Mouse (Mus musculus) cerebellum, adult 2 months (tissue): Measurements from ENCODE around the gene St8sia1. TPM values are rescaled to one million over a fixed set of nuclear protein-coding genes. Genes with fewer than 3 reads are reported as not detected.

Experiments
- DNase-seq, 2 experiments: peaks; one replicate each; pipeline ENCODE4 v3.0.0; 2021
- H3K27ac ChIP-seq: fragments of 200-500 bp; 2 replicates; pipeline ENCODE4 v1.5.1; 2012; ENCODE audit warnings: low read length, control low read depth, inconsistent platforms; ENCODE audit not compliant: insufficient read depth
- H3K27me3 ChIP-seq: fragments of 200-500 bp; 2 replicates; pipeline ENCODE4 v1.6.1; 2012; ENCODE audit warnings: inconsistent platforms, mild to moderate bottlenecking, low read length, moderate library complexity; ENCODE audit not compliant: control insufficient read depth, insufficient read depth
- H3K4me1 ChIP-seq: fragments of 200-500 bp; 2 replicates; pipeline ENCODE4 v1.6.1; 2011; ENCODE audit warnings: low read length; ENCODE audit not compliant: control insufficient read depth, insufficient read depth
- H3K4me3 ChIP-seq: fragments of 200-500 bp; replicated peaks from 2 replicates; pipeline ENCODE3; 2011; ENCODE audit warnings: mild to moderate bottlenecking, low read depth, low read length, control low read depth; ENCODE audit not compliant: insufficient read depth
- CTCF ChIP-seq: fragments of 200-500 bp; IDR thresholded peaks from 2 replicates; pipeline ENCODE4 v1.5.1; 2011; ENCODE audit warnings: low read depth, mild to moderate bottlenecking, control low read depth, low read length, moderate library complexity, borderline replicate concordance; ENCODE audit not compliant: insufficient read depth
- POLR2A ChIP-seq: fragments of 200-500 bp; IDR thresholded peaks from 2 replicates; pipeline ENCODE4 v1.6.1; 2011; ENCODE audit warnings: low read length, control low read depth, borderline replicate concordance; ENCODE audit not compliant: insufficient read depth
- WGBS: fragments of 180-500 bp; shearing (Covaris S2); methylation state at CpG from one replicate; pipeline ENCODE4 v1.1.7; 2018; 5-methylcytosine and 5-hydroxymethylcytosine counted together
- polyA plus RNA-seq: library from polyadenylated mRNA; depleted of rRNA; stranded (reverse); fragments of >200 nt; gene quantifications from 2 replicates; pipeline ENCODE4 v1.2.3, GENCODE M21; 2012

The St8sia1 gene
- polyA plus RNA-seq, 1 experiment = 22.2 TPM

GRCm38 (mm10) chr6:142867471-142868055 lies 96.7 kb downstream of the St8sia1 start:
- Histone ChIP-seq H3K27ac (peak overlapping the region; percentile 26; the same call in 1 of the 2 replicates), H3K4me1 (peaks cover 11% of the 10 kb centered on the region; the same call in 1 of the 2 replicates), H3K4me3 (no peak overlapping the region), H3K27me3 (no peaks in the 10 kb centered on the region)
- peak; percentile 50 to 58 for DNase-seq
- no peak for TF ChIP-seq CTCF
- no peak for TF ChIP-seq POLR2A
- 2% methylated on average over 9 of the region's 9 CpGs for WGBS

DNA sequence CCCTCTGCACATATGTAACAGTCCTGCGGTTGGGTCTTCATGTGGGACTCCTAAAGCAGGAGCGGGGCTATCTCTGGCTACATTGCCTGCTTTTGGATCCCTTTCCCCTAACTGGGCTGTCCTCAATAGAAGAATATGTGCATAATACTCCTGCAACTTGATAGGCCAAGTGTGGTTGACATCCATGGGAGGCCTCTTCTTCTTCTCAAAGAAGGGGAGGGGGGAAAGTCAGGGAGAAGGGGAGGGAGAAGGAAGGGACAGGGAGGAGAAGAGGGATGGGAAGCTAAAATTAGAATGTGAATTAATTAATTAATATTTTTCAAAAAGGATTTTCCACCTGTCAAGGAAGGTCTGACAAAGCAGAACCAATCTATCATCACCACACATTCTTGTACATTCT lies 97.2 kb downstream of the St8sia1 start:
- 84% methylated on average over 2 of the region's 2 CpGs for WGBS

DNA sequence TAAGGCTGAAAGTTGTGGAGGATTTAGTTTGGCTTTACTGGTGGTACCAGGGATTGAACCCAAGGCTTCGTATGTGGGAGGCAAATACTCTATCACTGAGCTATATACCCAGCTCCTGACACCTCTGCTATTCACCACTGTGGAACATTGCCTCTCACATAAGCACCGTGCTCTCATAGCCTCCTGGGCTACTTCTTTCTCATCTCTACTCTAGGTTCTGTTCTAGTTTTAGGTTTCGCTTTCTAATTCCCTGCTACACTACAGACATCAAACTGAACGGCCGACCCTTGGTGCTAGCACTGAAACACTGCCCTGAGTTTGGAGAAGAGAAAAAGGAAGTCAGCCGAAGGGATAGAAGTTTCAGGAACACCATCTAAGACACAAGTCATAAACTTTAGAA lies 99.1 kb downstream of the St8sia1 start:
- TF ChIP-seq POLR2A (no peak), CTCF (no peak)
- DNase-seq = no peak
- H3K4me1 ChIP-seq = peaks cover 11% of the 10 kb centered on the region; the same call in 1 of the 2 replicates
- no peak overlapping the region for H3K4me3 ChIP-seq
- 94% methylated on average over 6 of the region's 6 CpGs for WGBS
- no peak overlapping the region for H3K27ac ChIP-seq
- H3K27me3 ChIP-seq = no peaks in the 10 kb centered on the region

More for the DNA sequence above, 97.2 kb downstream of the St8sia1 start:
- H3K27me3 ChIP-seq = no peaks in the 10 kb centered on the region
- no peak for DNase-seq
- peaks cover 11% of the 10 kb centered on the region; the same call in 1 of the 2 replicates for H3K4me1 ChIP-seq
- TF ChIP-seq POLR2A (no peak), CTCF (no peak)
- no peak overlapping the region for H3K4me3 ChIP-seq
- no peak overlapping the region for H3K27ac ChIP-seq

GRCm38 (mm10) chr6:142863881-142864280 lies 100.4 kb downstream of the St8sia1 start:
- TF ChIP-seq CTCF (no peak), POLR2A (no peak)
- no peak overlapping the region for H3K27ac ChIP-seq
- H3K4me3 ChIP-seq = no peak overlapping the region
- 95% methylated on average over 4 of the region's 4 CpGs for WGBS
- DNase-seq = no peak
- peaks cover 11% of the 10 kb centered on the region; the same call in 1 of the 2 replicates for H3K4me1 ChIP-seq
- no peaks in the 10 kb centered on the region for H3K27me3 ChIP-seq

GRCm38 (mm10) chr6:142862265-142862664 lies 102.0 kb downstream of the St8sia1 start:
- H3K27ac ChIP-seq = no peak overlapping the region
- no peaks in the 10 kb centered on the region for H3K27me3 ChIP-seq
- no peak overlapping the region for H3K4me3 ChIP-seq
- WGBS = 95% methylated on average over 3 of the region's 3 CpGs
- TF ChIP-seq CTCF (no peak), POLR2A (no peak)
- no peak for DNase-seq
- H3K4me1 ChIP-seq = peaks cover 8% of the 10 kb centered on the region; the same call in 1 of the 2 replicates

DNA sequence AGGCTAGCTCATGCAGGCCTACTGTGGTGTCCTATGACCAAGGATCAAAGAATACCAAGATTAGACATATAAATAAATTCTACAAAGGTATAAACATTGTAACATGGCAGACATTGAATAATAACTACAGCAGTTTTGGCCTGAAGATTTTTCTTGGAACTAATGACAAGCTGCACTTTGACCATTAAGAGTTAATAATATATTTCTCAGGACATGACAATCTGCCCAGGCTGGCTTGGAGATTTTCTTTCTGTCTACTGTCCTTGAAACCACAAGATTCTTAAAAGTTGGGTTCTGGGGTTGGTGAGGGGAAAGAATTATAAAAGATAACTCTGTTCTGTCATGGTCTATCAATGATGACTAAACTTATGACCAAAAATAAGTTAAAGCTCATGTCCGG lies 103.9 kb downstream of the St8sia1 start:
- WGBS = 88% methylated on average over 1 of the region's 1 CpGs
- TF ChIP-seq CTCF = no peak
- TF ChIP-seq POLR2A = no peak
- no peak overlapping the region for H3K4me3 ChIP-seq

GRCm38 (mm10) chr6:142859946-142860345 lies 104.3 kb downstream of the St8sia1 start:
- Histone ChIP-seq H3K4me1 (no peaks in the 10 kb centered on the region), H3K27ac (no peak overlapping the region), H3K27me3 (no peaks in the 10 kb centered on the region), H3K4me3 (no peak overlapping the region)
- no peak for TF ChIP-seq POLR2A
- TF ChIP-seq CTCF = no peak
- WGBS = 92% methylated on average over 4 of the region's 4 CpGs
- DNase-seq = no peak

More for the DNA sequence above, 103.9 kb downstream of the St8sia1 start:
- no peak for DNase-seq
- H3K27me3 ChIP-seq = no peaks in the 10 kb centered on the region
- H3K27ac ChIP-seq = no peak overlapping the region
- H3K4me1 ChIP-seq = no peaks in the 10 kb centered on the region

DNA sequence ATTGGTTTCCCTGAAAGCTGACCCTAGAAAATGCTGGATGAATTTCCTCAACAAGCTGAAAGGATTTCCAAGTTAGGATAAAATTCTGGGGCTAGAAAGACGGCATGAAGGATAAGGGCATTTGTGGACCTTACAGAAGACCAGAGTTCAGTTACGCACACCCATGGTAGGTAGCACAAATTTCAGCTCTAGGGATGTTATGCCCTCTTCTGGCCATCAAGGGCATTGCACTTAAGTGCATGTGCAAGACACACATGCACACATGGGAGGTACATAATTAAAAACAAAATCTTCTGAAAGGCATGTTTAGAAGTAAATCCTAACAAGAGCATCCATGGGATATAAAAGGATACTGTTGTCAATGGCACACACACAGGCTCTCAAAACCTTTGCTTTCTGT lies 105.3 kb downstream of the St8sia1 start:
- Histone ChIP-seq H3K27ac (no peak overlapping the region), H3K4me1 (no peaks in the 10 kb centered on the region), H3K27me3 (no peaks in the 10 kb centered on the region), H3K4me3 (no peak overlapping the region)
- DNase-seq = no peak
- 96% methylated on average over 2 of the region's 2 CpGs for WGBS
- TF ChIP-seq CTCF (peak; percentile 39; the same call in 1 of the 2 replicates), POLR2A (no peak)
